Mouse (Mus musculus): ENCODE results near the gene P3h4.
A peak's percentile ranks its signal among the peaks of the same experiment; 100 is the strongest.

P3h4 gene

DNA sequence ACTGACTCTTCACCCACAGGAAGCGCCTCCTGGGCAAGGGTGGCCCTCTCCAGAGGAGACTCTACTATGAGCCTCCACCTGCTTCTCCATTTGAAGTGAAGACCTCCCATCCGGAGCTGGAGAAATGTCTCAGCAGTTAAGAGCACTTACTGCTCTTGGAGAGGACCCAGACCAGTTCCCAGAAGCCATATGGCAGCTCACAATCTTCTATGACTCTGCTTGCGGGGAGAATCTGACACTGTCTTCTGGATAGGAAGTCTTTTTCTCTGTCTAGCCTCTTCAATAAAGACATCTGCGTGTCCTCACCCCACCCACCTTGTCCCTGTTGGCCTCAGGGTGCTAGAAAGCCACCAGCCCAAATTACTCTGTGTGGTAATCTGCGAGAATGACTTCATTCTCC lies 21.7 kb downstream of the P3h4 start:
- DNase-seq (ENCODE audit: inconsistent ontology term): no peak

DNA sequence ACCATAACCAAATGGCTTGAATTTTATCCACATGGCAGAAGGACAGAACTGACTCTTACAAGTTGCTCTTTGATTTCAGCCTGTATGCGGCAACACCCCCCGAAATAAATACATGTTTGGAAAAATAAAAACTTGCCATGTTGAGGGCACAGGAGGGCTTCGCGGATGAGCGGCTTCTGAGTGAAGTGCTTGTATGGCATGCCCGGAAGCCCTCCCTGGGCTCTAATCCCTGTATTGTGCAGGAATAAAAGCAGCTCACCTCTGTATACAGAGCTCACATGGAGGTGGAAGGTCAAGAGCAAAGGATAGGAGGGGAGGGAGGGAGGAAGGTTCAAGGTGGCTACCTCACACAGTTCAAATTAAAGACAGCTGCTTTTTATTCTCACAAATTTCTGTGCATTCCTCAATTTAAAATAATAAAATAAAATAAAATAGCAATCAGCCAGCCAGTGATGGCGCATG lies 22.7 kb downstream of the P3h4 start:
- DNase-seq (ENCODE audit: inconsistent ontology term): no peak

DNA sequence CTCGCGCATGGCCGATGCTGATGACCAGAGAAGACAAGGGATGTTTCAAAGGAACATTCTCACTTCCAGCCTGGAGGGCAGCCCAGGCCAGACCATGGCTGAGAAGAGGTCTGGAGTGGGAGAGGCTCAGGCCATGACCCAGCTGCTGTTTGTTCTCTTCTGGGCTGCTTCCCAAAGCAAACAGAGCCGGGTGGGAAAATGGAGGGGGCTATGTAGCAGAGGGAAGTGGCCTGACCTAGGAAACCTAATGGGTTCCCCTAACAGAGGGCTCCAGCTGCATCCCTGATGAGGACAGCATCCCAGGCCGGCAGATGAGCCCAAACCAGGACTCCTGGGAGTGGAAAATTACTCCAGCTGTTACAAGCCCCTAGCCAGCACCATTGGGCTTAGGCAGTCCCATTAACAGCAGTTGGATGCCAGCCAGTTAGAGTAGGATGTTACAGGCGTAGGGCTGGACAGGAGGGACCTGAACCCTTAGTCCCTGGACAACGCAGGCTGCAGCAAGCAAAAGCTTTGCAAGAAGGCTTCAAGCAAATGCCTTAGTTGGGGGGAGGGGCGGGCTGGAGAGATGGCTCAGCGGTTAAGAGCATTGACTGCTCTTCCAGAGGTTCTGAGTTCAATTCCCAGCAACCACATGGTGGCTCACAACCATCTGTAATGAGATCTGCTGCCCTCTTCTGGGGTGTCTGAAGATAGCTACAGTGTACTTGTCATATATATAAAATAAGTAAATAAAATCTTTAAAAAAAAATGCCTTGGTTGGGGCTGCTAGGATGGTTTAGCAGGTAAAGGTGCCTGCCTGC lies 23.4 kb downstream of the P3h4 start:
- DNase-seq (ENCODE audit: inconsistent ontology term): peak; percentile 81

DNA sequence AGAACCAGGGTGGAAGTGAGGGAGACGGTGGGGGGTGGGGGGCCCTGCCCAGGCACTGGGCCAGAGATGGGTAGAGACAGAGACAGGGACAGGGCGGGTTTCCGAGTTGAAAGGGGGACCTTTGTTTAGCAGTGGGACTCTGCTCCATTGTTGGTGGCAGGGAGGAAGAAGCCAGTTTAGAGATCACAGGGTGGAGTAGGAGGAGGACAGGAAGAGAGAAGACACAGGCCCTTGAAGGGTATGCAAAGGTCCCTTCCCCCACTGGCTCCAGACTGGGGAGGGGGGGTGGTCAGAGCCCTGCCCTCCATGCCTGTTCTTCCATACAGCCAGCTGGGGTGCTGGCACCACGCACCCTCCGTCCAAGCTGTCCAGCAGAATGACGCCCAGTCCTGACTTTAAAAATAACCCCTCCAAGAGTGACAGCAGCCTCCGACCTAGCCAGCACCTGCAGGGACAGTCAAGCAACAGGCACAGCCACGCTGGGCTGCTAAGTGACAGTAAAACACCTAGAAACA lies 24.6 kb downstream of the P3h4 start:
- no peak for DNase-seq (ENCODE audit: inconsistent ontology term)

DNA sequence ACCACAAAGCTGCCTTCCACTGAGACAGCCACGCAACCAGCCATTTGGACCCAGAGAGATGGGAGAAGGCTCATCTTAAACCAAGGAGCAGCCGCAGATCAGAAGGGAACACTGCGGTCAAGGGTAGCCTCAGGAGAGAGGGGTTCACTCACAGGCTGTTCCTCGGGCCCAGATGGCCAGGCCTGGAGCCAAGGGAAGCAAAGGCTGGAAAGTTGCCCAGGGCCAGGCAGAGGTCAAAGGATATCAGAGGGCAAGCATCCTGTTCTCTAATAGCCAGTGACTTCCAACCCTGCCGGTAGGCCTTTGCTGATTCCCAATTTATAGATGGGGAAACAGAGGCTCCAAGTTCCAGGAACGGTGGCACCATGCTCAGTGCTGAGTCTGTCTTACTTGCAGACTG lies 26.0 kb downstream of the P3h4 start:
- DNase-seq (ENCODE audit: inconsistent ontology term): no peak

DNA sequence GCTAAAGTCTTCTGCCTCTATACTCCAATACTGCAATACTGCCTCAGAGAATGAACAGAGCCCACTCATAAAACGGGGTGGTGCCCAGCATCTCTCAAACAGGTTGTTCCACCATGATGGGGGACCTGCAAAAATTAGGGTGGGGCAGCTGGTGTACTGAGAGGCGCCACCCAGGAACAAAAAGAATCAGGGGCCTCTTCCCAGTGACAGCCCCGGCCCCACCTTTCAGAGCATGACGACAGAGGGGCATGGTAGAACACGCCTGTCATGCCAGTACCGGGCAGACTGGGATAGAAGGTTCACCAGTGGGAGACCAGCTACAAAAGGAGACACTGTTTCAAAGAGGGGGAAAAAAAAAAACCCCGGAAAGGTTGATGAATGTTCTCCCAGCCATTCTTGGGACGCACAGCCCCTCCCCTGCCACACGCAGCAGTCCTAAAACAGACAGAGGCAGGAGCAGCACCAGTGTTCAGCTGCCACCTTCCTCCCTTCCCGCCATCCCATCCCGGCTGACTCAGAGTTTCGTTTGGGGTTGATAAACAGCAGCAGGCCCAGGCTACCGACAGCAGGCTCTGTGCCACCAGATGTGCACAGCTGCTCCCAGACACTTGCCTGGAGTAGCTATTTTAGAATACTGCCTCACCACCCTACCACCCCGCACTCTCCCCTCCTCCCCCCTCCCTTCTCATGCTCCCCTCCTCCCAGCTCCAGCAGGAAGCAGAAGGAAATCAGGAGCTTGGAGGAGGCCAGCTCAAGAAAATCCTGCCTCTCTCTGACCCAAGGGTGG lies 26.9 kb downstream of the P3h4 start:
- DNase-seq (ENCODE audit: inconsistent ontology term): no peak

DNA sequence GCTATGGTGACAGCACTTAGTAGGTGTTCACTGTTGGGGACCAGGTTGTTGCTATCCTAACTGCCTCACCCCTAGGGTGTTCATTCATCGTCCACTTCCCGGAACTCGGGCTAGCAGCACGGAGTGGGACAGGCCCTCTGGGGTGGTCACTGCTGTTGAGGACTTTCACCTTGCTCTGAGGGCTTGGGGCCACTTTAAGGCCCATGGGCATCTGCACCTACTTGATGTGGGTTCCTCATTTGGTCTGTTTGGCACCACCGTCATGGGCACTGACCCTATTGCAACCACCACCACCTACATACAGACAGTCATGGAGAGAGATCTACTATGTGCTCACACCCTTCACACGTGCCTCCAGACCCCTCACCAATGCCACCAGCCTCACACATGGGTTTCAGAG lies 27.5 kb downstream of the P3h4 start:
- DNase-seq (ENCODE audit: inconsistent ontology term): no peak

DNA sequence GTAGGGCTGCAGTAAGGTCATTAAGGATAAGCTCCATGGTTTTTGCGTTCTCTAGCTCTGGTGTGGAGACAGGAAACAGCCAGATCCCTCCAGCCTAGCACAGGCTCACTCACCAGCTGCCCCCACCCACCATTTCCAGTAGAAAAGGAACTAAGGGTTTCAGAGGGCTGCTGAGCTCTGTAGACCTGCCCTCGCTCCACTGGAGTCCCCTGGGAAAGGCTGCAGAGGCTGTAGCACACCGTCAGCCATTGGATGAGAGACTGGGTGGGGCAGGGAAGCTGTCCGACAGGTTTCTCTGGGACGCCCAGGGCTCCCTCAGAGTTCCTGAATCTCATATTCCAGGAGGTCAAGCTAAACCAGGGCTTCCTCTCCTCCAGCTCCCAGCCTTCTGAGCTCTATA lies 28.1 kb downstream of the P3h4 start:
- DNase-seq (ENCODE audit: inconsistent ontology term): no peak

DNA sequence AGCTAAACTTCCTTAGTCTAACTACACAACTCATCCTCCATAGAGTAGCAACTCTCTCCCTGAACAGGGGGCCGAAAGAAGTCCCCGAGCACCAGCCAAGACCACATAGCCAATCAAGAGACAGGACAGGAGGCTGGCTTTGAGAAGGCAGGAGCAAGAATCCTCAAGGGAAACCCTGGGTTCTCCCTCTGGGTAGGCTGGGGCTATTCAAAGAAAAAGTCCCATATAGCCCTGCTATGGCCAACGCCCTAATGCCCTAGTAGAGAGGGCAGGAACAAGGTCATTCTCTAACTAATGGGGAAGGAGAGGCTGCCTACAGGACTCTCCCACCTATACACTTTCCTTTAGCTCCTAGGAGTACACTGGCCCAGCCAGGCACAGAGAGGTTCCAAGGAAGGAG lies 29.6 kb downstream of the P3h4 start:
- no peak for DNase-seq (ENCODE audit: inconsistent ontology term)

DNA sequence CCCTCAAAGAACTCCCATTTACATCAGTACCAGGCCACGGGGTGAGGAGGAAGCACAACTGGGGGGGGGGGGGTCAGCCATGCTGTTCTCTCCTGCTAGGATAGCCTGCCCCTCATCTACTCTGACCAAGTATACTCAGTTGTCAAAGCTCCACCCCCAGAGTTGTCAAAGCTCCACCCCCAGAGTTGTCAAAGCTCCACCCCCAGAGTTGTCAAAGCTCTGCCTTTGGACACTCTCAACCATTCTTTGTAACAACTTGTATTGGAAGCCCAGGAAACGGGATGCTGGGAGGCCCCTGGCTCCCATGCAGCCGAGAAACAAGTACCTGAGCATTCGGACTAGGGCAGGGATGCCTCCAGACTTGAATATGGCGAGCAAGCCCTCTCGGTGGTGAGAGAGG lies 32.0 kb downstream of the P3h4 start:
- DNase-seq (ENCODE audit: inconsistent ontology term): no peak

DNA sequence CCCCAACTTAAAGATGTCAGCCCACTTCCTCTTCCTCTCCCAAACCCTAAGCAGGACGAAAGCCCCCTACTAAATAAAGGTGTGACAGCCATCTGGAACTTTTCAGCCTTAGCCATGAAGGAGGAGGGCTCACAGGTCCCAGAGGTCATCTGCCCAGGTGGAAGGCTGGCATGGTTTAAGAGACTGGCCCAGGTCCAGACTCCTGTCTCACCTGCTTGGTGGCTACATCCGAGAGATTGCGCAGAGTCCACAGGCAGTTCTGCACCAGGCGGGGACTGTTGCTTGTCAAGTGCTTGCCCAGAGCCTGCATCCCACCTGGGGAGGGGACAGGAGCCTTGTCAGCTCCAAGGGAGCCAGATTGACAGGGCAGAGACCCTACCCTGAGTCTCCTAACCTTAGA lies 35.3 kb downstream of the P3h4 start:
- DNase-seq (ENCODE audit: inconsistent ontology term): no peak

DNA sequence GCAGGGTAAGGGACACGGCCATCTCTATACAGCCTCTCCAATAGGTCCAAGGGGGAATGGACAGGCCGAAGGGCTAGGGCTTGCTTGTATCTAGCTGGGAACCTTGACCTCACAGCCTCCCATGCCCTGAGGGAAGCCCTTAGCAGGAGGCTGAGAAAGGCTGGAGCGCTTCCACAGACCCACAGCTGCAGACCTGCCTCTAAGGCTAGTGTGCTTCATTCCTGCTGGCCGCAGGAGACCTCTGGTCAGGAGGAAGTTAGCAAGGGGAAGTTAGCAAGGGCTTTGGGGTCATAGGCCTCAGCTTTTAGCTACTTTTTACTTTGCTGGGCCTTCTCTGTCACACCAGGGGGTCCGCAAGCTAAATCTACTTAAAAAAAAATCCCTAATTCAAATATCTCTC lies 36.2 kb downstream of the P3h4 start:
- no peak for DNase-seq (ENCODE audit: inconsistent ontology term)

DNA sequence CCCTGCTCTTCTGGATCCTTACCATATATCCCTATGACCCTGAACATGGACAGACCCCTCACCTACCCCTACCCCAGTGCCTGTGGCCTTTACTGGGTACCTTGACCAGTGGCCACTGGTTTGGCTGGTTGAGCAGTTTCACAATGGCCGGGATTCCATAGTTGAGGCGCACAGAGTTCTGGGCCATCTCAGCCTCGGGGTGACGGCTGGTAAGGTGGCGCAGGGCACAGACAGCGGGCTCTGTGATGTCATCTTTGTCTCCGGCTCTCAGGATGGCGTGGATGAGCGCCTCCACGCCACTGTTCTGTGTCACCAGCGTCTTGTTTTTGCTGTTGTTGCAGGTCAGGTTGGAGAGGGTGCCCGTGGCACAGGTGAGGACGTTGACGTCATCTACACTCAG lies 36.6 kb downstream of the P3h4 start:
- no peak for DNase-seq (ENCODE audit: inconsistent ontology term)

DNA sequence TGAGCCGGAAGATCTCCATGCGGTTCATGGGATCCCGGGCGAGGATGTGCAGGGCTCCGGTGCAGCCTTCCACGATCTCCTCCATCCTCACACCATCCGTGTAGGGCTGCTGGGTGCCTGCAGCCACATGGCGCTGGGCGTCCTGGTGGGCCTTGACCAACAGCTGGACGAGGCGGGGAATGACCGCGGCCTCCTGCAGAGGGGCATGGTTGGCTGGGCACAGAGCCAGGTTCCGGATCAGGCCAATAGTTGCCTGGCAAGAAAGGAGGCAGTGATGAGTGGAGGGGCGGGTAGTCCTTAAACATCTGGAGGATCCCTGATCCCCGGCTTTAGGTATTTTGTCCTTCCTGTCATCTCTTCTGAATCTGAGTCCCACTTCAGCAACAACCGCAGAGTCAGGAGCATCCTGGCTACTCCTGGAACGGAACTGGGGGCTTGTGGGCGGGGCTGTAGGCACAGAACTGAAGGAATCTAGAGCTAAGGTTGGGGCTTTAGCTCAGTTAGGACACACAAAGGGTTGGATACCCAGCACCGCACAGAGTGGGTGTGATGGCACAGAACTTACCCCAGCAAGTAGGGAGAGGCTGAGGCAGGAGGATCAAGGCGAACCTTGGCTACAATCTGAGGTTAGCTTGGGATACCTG lies 37.8 kb downstream of the P3h4 start:
- no peak for DNase-seq (ENCODE audit: inconsistent ontology term)

DNA sequence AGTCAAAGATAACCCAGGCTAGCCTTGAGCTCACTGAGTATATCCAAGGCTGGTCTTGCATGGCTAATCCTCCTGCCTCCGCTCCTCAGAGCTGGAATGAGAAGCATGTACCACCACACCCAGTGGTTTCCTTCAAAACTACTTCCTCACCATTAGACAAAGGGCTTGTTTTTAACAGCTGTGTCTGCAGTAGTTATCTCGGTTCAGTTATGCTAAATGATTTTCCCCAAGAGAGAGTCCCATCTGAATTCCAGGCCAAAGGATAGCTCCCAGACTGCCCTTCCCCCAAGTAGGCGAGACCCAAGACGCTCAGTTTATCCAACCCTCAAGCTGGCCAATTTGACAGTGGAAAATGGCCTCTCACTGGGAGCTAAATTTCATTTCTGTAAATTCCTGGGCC lies 38.6 kb downstream of the P3h4 start:
- DNase-seq (ENCODE audit: inconsistent ontology term): peak; percentile 18

DNA sequence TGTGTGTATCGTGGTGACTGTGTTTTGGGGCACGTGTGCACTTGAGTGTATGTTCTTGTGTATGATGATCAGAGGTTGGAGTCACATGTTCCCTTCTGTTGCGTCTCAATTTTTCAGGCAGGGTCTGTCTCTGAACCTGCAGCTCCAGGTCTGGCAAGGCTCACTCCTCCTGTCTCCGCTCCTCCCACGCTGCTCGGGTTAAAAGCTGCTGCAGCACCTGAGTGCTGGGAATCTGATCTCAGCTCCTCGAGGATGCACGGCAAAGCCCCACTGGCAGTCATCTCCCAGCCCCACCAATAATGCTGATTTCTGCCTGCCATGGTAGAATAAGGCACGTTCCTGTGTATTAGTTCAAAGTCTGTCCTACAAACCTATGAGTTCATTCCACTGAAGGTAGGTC lies 39.5 kb downstream of the P3h4 start:
- DNase-seq (ENCODE audit: inconsistent ontology term): no peak

DNA sequence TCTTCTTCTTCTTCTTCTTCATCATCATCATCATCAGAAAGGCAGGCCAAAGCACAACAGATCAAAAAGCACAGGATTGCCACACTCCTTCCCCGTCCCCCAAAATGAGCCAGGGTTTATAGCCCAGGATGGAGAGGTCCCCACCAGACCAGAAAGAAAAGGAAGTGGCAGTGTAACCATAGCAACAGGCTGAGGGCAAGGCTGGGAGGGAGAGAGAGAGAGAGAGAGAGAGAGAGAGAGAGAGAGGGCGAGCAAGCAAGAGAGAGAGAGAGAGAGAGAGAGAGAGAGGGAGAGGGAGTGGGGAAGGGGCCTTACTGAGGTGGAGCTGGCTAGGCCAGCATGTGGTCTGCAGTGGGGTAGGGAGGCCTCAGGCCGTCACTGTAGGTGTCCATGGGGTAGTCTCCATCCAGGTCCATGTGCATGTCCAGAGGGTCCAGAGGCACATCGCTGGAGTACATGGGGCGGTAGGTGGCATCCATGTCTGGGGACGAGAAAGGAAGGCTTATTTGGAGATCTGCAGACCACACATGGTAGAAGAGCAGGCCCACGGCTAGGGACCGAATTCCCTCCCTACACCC lies 42.6 kb downstream of the P3h4 start:
- DNase-seq (ENCODE audit: inconsistent ontology term): no peak

DNA sequence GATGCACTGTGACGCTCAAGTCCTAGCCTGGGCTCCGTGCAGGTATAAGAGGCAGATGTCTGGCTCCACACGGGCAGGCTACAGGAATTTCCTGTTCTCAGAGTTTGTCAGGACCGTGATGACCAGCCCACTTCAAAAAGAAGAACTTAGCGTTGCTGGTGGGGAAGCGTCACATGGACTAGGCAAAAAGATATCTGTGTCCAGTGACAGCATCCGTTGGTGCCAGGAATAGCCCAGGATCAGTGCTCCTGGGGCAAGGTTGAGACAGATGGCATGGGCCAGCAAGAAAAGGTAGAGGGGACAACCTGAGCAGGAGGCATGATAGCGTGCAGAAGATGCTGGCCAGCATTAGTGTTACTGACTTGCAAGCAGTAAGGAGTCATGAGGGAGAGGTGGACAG lies 44.8 kb downstream of the P3h4 start:
- no peak for DNase-seq (ENCODE audit: inconsistent ontology term)

DNA sequence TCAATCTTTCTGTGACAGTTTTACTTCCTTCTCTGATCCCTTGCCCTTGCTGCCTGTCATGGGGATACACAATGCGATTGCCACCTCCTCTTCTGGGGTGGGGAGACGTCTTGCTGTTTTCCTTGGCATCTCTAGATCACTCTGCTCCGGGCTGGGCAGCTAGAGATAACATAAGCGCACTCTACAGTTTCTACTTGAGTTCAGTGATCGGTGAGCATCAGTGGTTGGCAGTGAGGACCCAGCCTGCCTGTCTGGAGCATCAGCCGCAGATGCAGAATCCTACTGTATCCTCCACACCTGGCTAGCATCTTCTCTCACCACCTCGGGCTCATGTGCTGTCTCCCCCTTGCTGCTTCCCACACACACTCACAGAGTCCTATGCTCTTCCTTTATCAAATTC lies 45.5 kb downstream of the P3h4 start:
- no peak for DNase-seq (ENCODE audit: inconsistent ontology term)

DNA sequence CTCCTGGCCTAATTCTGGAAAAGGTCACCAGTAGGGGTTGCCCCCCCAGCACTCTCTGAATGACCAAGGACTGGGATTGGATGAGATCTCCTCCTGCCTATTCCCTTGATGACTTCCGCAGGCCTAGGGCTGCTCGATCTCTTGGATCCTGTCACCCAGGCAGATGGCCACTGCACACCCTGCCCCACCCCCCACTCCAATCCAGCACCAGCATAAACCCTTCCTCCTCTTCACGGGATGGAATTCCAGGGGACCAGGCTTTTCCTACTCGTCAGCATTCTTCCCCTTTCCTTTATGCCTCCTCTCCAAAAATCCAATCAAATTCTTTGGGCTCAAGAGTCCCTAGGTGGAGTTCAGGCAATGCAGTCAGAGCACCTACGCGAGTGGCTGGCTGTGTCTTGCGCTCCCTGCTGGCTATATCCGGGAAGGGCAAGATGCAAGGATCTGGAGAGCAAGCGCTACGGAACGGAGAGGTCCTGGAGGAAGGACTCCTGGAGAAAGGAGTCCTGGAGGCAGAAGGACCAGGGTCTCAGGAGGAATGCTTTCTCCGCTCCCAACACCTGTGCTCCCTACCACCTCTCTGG lies 51.6 kb downstream of the P3h4 start:
- peak; percentile 55 for DNase-seq (ENCODE audit: inconsistent ontology term)

DNA sequence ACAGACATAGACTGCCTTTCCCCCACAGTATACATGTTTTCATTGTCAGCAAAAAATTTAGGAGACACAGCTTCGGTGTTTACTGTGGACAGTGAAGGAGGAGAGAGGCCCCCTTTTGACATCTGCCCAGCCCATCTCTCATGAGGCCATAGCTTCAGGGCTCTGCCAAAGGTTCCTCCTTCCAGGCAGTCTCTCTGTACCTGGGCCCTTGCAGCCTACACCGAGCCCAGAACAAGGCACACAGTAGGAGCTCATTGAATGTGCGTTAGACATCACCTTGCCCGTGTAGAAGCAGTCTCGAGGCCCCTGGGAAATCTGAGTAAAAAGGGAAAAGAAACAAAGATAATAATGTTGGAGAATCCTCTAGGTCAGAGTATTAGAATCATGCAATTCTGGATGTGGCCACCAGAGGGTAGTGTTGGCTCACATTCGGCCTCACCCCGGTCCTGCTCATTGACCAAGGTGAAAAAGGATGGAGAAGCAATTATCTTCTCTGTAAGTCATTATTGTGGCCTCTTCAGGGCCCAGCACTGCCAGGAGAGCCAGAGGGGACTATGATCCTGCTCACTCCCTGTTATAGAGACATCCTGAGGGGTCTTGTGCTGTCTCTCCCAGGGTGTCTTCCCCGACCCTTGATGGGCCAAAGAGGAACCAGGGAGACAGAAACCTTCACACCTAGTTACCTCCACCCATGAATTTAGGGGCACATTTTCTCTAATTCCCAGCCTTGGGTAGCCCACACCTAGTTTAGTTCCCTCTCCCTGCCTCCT lies 52.2 kb downstream of the P3h4 start:
- DNase-seq (ENCODE audit: inconsistent ontology term): peak; percentile 56

All from Muller cell, postnatal 12 days (primary cell).